Mouse (Mus musculus) neural tube, embryonic 14.5 days (tissue): ENCODE data around the gene Katnb1. TPM values are rescaled to one million over a fixed set of nuclear protein-coding genes. Genes with fewer than 3 reads are reported as not detected.

Experiments
- ATAC-seq: fragments of 200-750 bp; cut with Nextera tagmentation; 2 replicates; pipeline ENCODE4 v1.8.0; 2017; ENCODE audit warnings: low read depth, mild to moderate bottlenecking, moderate TSS enrichment, moderate library complexity
- H3K27ac ChIP-seq: fragments of 300-500 bp; sonication (generic); 2 replicates; pipeline ENCODE4 v1.5.1; 2014; ENCODE audit warnings: low read depth, mild to moderate bottlenecking, control low read depth, low read length, moderate library complexity, mixed read lengths
- H3K27me3 ChIP-seq: fragments of 300-500 bp; sonication (generic); 2 replicates; pipeline ENCODE4 v1.6.1; 2014; ENCODE audit warnings: low read length; ENCODE audit not compliant: control insufficient read depth, insufficient read depth
- H3K36me3 ChIP-seq: fragments of 300-500 bp; sonication (generic); 2 replicates; pipeline ENCODE4 v1.6.1; 2014; ENCODE audit warnings: low read length, mixed read lengths; ENCODE audit not compliant: control insufficient read depth, insufficient read depth
- H3K4me1 ChIP-seq: fragments of 300-500 bp; sonication (generic); 2 replicates; pipeline ENCODE4 v1.6.1; 2014; ENCODE audit warnings: low read length; ENCODE audit not compliant: control insufficient read depth, insufficient read depth
- H3K4me2 ChIP-seq: fragments of 300-500 bp; sonication (generic); 2 replicates; pipeline ENCODE4 v1.6.1; 2014; ENCODE audit warnings: mild to moderate bottlenecking, low read depth, low read length, control low read depth
- H3K4me3 ChIP-seq: fragments of 300-500 bp; sonication (generic); 2 replicates; pipeline ENCODE4 v1.5.1; 2014; ENCODE audit warnings: low read depth, low read length, control low read depth, mixed read lengths
- H3K9ac ChIP-seq: fragments of 300-500 bp; sonication (generic); replicated peaks from 2 replicates; pipeline ENCODE4 v1.6.1; 2014; ENCODE audit warnings: low read depth, mild to moderate bottlenecking, control low read depth, low read length, mixed read lengths
- H3K9me3 ChIP-seq: fragments of 300-500 bp; sonication (generic); 2 replicates; pipeline ENCODE4 v1.6.1; 2016; ENCODE audit warnings: low read length; ENCODE audit not compliant: control insufficient read depth
- WGBS: fragments of 180-500 bp; shearing (Covaris S2); extraction: QIAGEN DNeasy Blood & Tissue Kit; methylation state at CpG from one replicate; pipeline ENCODE4 v1.1.7; 2014; 5-methylcytosine and 5-hydroxymethylcytosine counted together
- polyA plus RNA-seq: library from polyadenylated mRNA; unstranded; fragments of >200 nt; fragmentation: Nextera tagmentation; extraction: Ambion mirVana; gene quantifications from 2 replicates; pipeline ENCODE4 v1.2.1, GENCODE M21; 2014

Katnb1 gene
- polyA plus RNA-seq, 1 experiment from 2014 or later = 44.3 TPM

GRCm38 (mm10) chr8:95134186-95134585, 53.2 kb downstream of the Katnb1 start:
- 89% methylated on average over 2 of the region's 2 CpGs for WGBS
- Histone ChIP-seq H3K4me1 (peaks cover 16% of the 10 kb centered on the region), H3K4me3 (no peak overlapping the region), H3K4me2 (no peak overlapping the region), H3K9ac (no peak overlapping the region), H3K27ac (no peak overlapping the region), H3K27me3 (peaks cover 7% of the 10 kb centered on the region), H3K36me3 (no peaks in the 10 kb centered on the region), H3K9me3 (no peaks in the 10 kb centered on the region)
- no peak for ATAC-seq

- no peaks in the 10 kb centered on the region for H3K9me3 ChIP-seq
- 0 out of 2 replicates have a peak, but pooled peaks have one; percentile 10 for ATAC-seq
- H3K9ac ChIP-seq = no peak overlapping the region
- H3K27ac ChIP-seq = no peak overlapping the region
- no peak overlapping the region for H3K4me3 ChIP-seq
- H3K4me2 ChIP-seq = no peak overlapping the region
- 47% methylated on average over 3 of the region's 3 CpGs for WGBS
- H3K27me3 ChIP-seq = peaks cover 7% of the 10 kb centered on the region
- H3K4me1 ChIP-seq = peaks cover 16% of the 10 kb centered on the region
- H3K36me3 ChIP-seq = no peaks in the 10 kb centered on the region
Observed at GRCm38 (mm10) chr8:95135242-95135641, 54.3 kb downstream of the Katnb1 start.

- ATAC-seq = no peak
- H3K4me1 ChIP-seq = peaks cover 16% of the 10 kb centered on the region
- WGBS = 72% methylated on average over 3 of the region's 3 CpGs
- no peak overlapping the region for H3K4me2 ChIP-seq
- H3K9me3 ChIP-seq = no peaks in the 10 kb centered on the region
- H3K36me3 ChIP-seq = no peaks in the 10 kb centered on the region
- H3K9ac ChIP-seq = no peak overlapping the region
- peaks cover 7% of the 10 kb centered on the region for H3K27me3 ChIP-seq
- no peak overlapping the region for H3K27ac ChIP-seq
- H3K4me3 ChIP-seq = no peak overlapping the region
Observed at GRCm38 (mm10) chr8:95136218-95136617, 55.2 kb downstream of the Katnb1 start.

GRCm38 (mm10) chr8:95137201-95137600, 56.2 kb downstream of the Katnb1 start:
- WGBS = 29% methylated on average over 12 of the region's 12 CpGs
- H3K4me2 ChIP-seq = peak overlapping the region; percentile 43; the same call in 1 of the 2 replicates
- H3K9me3 ChIP-seq = no peaks in the 10 kb centered on the region
- peaks cover 20% of the 10 kb centered on the region for H3K4me1 ChIP-seq
- H3K36me3 ChIP-seq = no peaks in the 10 kb centered on the region
- H3K4me3 ChIP-seq = no peak overlapping the region
- no peak overlapping the region for H3K9ac ChIP-seq
- peaks cover 7% of the 10 kb centered on the region for H3K27me3 ChIP-seq
- H3K27ac ChIP-seq = no peak overlapping the region
- ATAC-seq = no peak

- H3K9ac ChIP-seq = 0 out of 2 replicates have a peak overlapping the region, but pooled peaks have one; percentile 16
Observed at GRCm38 (mm10) chr8:95137641-95138098, 56.7 kb downstream of the Katnb1 start.

GRCm38 (mm10) chr8:95138341-95139050, 57.5 kb downstream of the Katnb1 start:
- peaks cover 29% of the 10 kb centered on the region for H3K4me1 ChIP-seq

More at GRCm38 (mm10) chr8:95137641-95138098, 56.7 kb downstream of the Katnb1 start:
- no peak overlapping the region for H3K27ac ChIP-seq
- peak overlapping the region; percentile 43 for H3K4me2 ChIP-seq
- peaks cover 21% of the 10 kb centered on the region for H3K4me1 ChIP-seq
- no peaks in the 10 kb centered on the region for H3K9me3 ChIP-seq
- WGBS = 4% methylated on average over 27 of the region's 28 CpGs
- 0 out of 2 replicates have a peak, but pooled peaks have one; percentile 24 for ATAC-seq
- H3K4me3 ChIP-seq = peak overlapping the region; percentile 5; the same call in 1 of the 2 replicates
- no peaks in the 10 kb centered on the region for H3K36me3 ChIP-seq
- H3K27me3 ChIP-seq = peaks cover 7% of the 10 kb centered on the region

GRCm38 (mm10) chr8:95139051-95139365, 58.0 kb downstream of the Katnb1 start:
- no peak overlapping the region for H3K9ac ChIP-seq

More at GRCm38 (mm10) chr8:95138341-95139050, 57.5 kb downstream of the Katnb1 start:
- WGBS = 22% methylated on average over 6 of the region's 6 CpGs
- no peak overlapping the region for H3K4me3 ChIP-seq
- no peaks in the 10 kb centered on the region for H3K36me3 ChIP-seq
- no peaks in the 10 kb centered on the region for H3K9me3 ChIP-seq
- ATAC-seq = no peak
- peaks cover 7% of the 10 kb centered on the region for H3K27me3 ChIP-seq
- no peak overlapping the region for H3K27ac ChIP-seq
- H3K4me2 ChIP-seq = peak overlapping the region; percentile 43; the same call in 1 of the 2 replicates
- H3K9ac ChIP-seq = 0 out of 2 replicates have a peak overlapping the region, but pooled peaks have one; percentile 2

GRCm38 (mm10) chr8:95140555-95140954, 59.6 kb downstream of the Katnb1 start:
- Histone ChIP-seq H3K4me2 (peak overlapping the region; percentile 16), H3K9ac (no peak overlapping the region), H3K27ac (no peak overlapping the region), H3K4me1 (peaks cover 27% of the 10 kb centered on the region), H3K4me3 (no peak overlapping the region), H3K27me3 (peaks cover 7% of the 10 kb centered on the region), H3K36me3 (no peaks in the 10 kb centered on the region), H3K9me3 (no peaks in the 10 kb centered on the region)
- 68% methylated on average over 5 of the region's 5 CpGs for WGBS
- ATAC-seq = no peak

More at GRCm38 (mm10) chr8:95139051-95139365, 58.0 kb downstream of the Katnb1 start:
- peaks cover 30% of the 10 kb centered on the region for H3K4me1 ChIP-seq
- no peaks in the 10 kb centered on the region for H3K36me3 ChIP-seq
- H3K9me3 ChIP-seq = no peaks in the 10 kb centered on the region
- H3K27me3 ChIP-seq = peaks cover 7% of the 10 kb centered on the region
- H3K27ac ChIP-seq = no peak overlapping the region
- no peak overlapping the region for H3K4me2 ChIP-seq
- H3K4me3 ChIP-seq = no peak overlapping the region
- ATAC-seq = no peak
- 73% methylated on average over 1 of the region's 1 CpGs for WGBS

- H3K4me1 ChIP-seq = peaks cover 27% of the 10 kb centered on the region
- no peak overlapping the region for H3K4me3 ChIP-seq
- 89% methylated on average over 1 of the region's 1 CpGs for WGBS
- H3K27me3 ChIP-seq = peaks cover 7% of the 10 kb centered on the region
- no peak overlapping the region for H3K9ac ChIP-seq
- no peak for ATAC-seq
- no peaks in the 10 kb centered on the region for H3K9me3 ChIP-seq
- H3K27ac ChIP-seq = no peak overlapping the region
- peak overlapping the region; percentile 16 for H3K4me2 ChIP-seq
- H3K36me3 ChIP-seq = no peaks in the 10 kb centered on the region
Observed at GRCm38 (mm10) chr8:95141026-95141425, 60.0 kb downstream of the Katnb1 start.
